10 mouse cellular contexts compared by ENCODE assay signal in the genomic region with DNA sequence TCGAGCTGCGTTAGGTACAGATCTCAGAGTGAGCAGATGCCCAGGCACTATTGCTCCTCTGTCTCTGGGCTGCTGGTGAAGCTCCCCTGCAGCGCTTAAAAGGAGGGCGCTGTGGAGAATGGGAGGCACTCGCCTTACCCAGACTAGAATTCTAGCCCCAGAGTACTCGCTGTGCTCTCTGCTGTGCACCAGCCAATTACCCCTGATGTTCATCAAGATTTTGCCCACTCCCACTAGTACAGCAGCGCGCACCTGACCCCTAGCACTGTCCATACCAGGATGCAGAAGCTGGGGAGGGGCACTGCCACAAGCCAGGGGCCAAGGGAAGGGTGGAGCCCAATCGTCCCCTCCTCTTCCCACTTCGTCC. TPM values are rescaled to one million over a fixed set of nuclear protein-coding genes. Genes with fewer than 3 reads are reported as not detected.
DNase-seq lines count a peak whose midpoint lies in the region; ATAC-seq and TF ChIP-seq lines count a peak whose summit lies in the region.
"Had no signal": no experiment of that assay in that cellular context is flagged by ENCODE, and none has a peak within 500 bp of the region (broad histone marks: within the 10 kb centered on the region; RNA-seq: fewer than 3 reads in every experiment).

No protein-coding gene starts in this region.

- WGBS in heart, postnatal 0 days = 12% methylated on average over 9 of the region's 10 CpGs
- WGBS in embryonic facial prominence, embryonic 10.5 days = 4% methylated on average over 10 of the region's 10 CpGs
- WGBS in hindbrain, embryonic 10.5 days = 4% methylated on average over 10 of the region's 10 CpGs
- WGBS in midbrain, embryonic 12.5 days = 3% methylated on average over 8 of the region's 10 CpGs

- TF ChIP-seq EP300 in heart, postnatal 0 days (IDR thresholded peaks at IDR 0.05; ENCODE audit: low read depth) = no peak

- no peak for ATAC-seq in heart, postnatal 0 days (ENCODE audit: insufficient read depth, low read depth)
- peak; percentile 54; the same call in 1 of the 2 replicates for ATAC-seq in midbrain, embryonic 12.5 days (ENCODE audit: low FRiP score, low read depth)

- 0 out of 2 replicates have a peak, but pooled peaks cover 2% of the 10 kb centered on the region for H3K27me3 ChIP-seq in heart, postnatal 0 days (ENCODE audit: control insufficient read depth, insufficient read depth, low read length)
- peaks cover 35% of the 10 kb centered on the region for H3K27me3 ChIP-seq in embryonic facial prominence, embryonic 10.5 days (replicated peaks; ENCODE audit: low read depth, poor library complexity, severe bottlenecking)
- H3K27me3 ChIP-seq in hindbrain, embryonic 10.5 days (ENCODE audit: insufficient read depth, poor library complexity, severe bottlenecking) = peaks cover 31% of the 10 kb centered on the region
- peaks cover 33% of the 10 kb centered on the region for H3K27me3 ChIP-seq in midbrain, embryonic 12.5 days

- H3K27ac ChIP-seq in heart, postnatal 0 days (ENCODE audit: low read depth) = no peak overlapping the region
- no peak overlapping the region for H3K27ac ChIP-seq in embryonic facial prominence, embryonic 10.5 days (replicated peaks)
- H3K27ac ChIP-seq in hindbrain, embryonic 10.5 days = no peak overlapping the region
- H3K27ac ChIP-seq in midbrain, embryonic 12.5 days (replicated peaks) = no peak overlapping the region

- H3K4me2 ChIP-seq in heart, postnatal 0 days (ENCODE audit: low read depth, low read length) = peak overlapping the region; percentile 45
- H3K4me2 ChIP-seq in midbrain, embryonic 12.5 days (replicated peaks) = peak overlapping the region; percentile 48

- H3K4me3 ChIP-seq in heart, postnatal 0 days (ENCODE audit: low read depth, low read length) = 0 out of 2 replicates have a peak overlapping the region, but pooled peaks have one; percentile 9
- H3K4me3 ChIP-seq in embryonic facial prominence, embryonic 10.5 days = peak overlapping the region; percentile 23; the same call in 1 of the 2 replicates
- H3K4me3 ChIP-seq in hindbrain, embryonic 10.5 days = peak overlapping the region; percentile 18; the same call in 1 of the 2 replicates
- H3K4me3 ChIP-seq in midbrain, embryonic 12.5 days = peak overlapping the region; percentile 18

- H3K9ac ChIP-seq in heart, postnatal 0 days (replicated peaks; ENCODE audit: low read depth, low read length) = no peak overlapping the region
- peak overlapping the region; percentile 31; the same call in 1 of the 2 replicates for H3K9ac ChIP-seq in midbrain, embryonic 12.5 days (replicated peaks)

- H3K4me1 ChIP-seq in heart, postnatal 0 days (ENCODE audit: control insufficient read depth, insufficient read depth) = peaks cover 15% of the 10 kb centered on the region; the same call in 1 of the 2 replicates
- peaks cover 6% of the 10 kb centered on the region for H3K4me1 ChIP-seq in embryonic facial prominence, embryonic 10.5 days
- peaks cover 7% of the 10 kb centered on the region; the same call in 1 of the 2 replicates for H3K4me1 ChIP-seq in hindbrain, embryonic 10.5 days (replicated peaks)
- H3K4me1 ChIP-seq in midbrain, embryonic 12.5 days = no peaks in the 10 kb centered on the region

- no peak for DNase-seq in heart, postnatal 0 days (ENCODE audit: low spot score)
- no peak for DNase-seq in heart, adult 9 months (ENCODE audit: low spot score in 2 of 2)
- no peak for DNase-seq in embryonic facial prominence, embryonic 10.5 days (ENCODE audit: low spot score)
- no peak for DNase-seq in hindbrain, embryonic 10.5 days (ENCODE audit: low spot score)
- DNase-seq in thymus, postnatal 14 days = no peak
- no peak for DNase-seq in adrenal gland, postnatal 25 days
- DNase-seq in cerebellum, postnatal 10 days = no peak

- H3K9me3 ChIP-seq in heart, postnatal 0 days (replicated peaks; ENCODE audit: control insufficient read depth, low read length) = no peaks in the 10 kb centered on the region
- no peaks in the 10 kb centered on the region for H3K9me3 ChIP-seq in embryonic facial prominence, embryonic 10.5 days
- no peaks in the 10 kb centered on the region for H3K9me3 ChIP-seq in hindbrain, embryonic 10.5 days
- no peaks in the 10 kb centered on the region for H3K9me3 ChIP-seq in midbrain, embryonic 12.5 days

- no peaks in the 10 kb centered on the region for H3K36me3 ChIP-seq in heart, postnatal 0 days (replicated peaks; ENCODE audit: control insufficient read depth, insufficient read depth, low read length)
- H3K36me3 ChIP-seq in embryonic facial prominence, embryonic 10.5 days (replicated peaks) = no peaks in the 10 kb centered on the region
- H3K36me3 ChIP-seq in hindbrain, embryonic 10.5 days = no peaks in the 10 kb centered on the region
- H3K36me3 ChIP-seq in midbrain, embryonic 12.5 days = no peaks in the 10 kb centered on the region

- no peak for TF ChIP-seq CTCF in heart, postnatal 0 days (IDR thresholded peaks at IDR 0.05; ENCODE audit: low read depth)

RNA-seq across cellular contexts. Expression of a gene that starts 10.3 kb away (rescaled TPM):
- total RNA-seq in heart, postnatal 0 days (2014; rRNA removed; ENCODE audit: low replicate concordance) = 48.3 and 53.6 TPM in 2 replicates
- 45.5 and 49.6 TPM in 2 replicates for polyA plus RNA-seq in heart, postnatal 0 days (2015; fragmentation: Nextera tagmentation; extraction: Ambion mirVana)
- polyA plus RNA-seq in embryonic facial prominence, embryonic 10.5 days (2016; fragmentation: Nextera tagmentation; extraction: Ambion mirVana) = 67.4 and 68.0 TPM in 2 replicates
- 61.4 and 62.4 TPM in 2 replicates for polyA plus RNA-seq in hindbrain, embryonic 10.5 days (2016; fragmentation: Nextera tagmentation; extraction: Ambion mirVana)
- polyA plus RNA-seq in midbrain, embryonic 12.5 days (2016; fragmentation: Nextera tagmentation; extraction: Ambion mirVana) = 50.6 and 50.9 TPM in 2 replicates
- total RNA-seq in adrenal gland, postnatal 25 days (2021) = 50.3 and 56.9 TPM in 2 replicates

RNA-seq across cellular contexts. Expression of a gene that starts 24.4 kb away (rescaled TPM):
- 29.4 and 31.4 TPM in 2 replicates for total RNA-seq in heart, postnatal 0 days (2014; rRNA removed; ENCODE audit: low replicate concordance)
- polyA plus RNA-seq in heart, postnatal 0 days (2015; fragmentation: Nextera tagmentation; extraction: Ambion mirVana) = 6.4 and 9.0 TPM in 2 replicates
- 3.2 and 3.4 TPM in 2 replicates for polyA plus RNA-seq in embryonic facial prominence, embryonic 10.5 days (2016; fragmentation: Nextera tagmentation; extraction: Ambion mirVana)
- polyA plus RNA-seq in hindbrain, embryonic 10.5 days (2016; fragmentation: Nextera tagmentation; extraction: Ambion mirVana) = 7.8 and 20.1 TPM in 2 replicates
- 41.5 and 44.3 TPM in 2 replicates for polyA plus RNA-seq in midbrain, embryonic 12.5 days (2016; fragmentation: Nextera tagmentation; extraction: Ambion mirVana)
- 3.9 and 4.7 TPM in 2 replicates for total RNA-seq in adrenal gland, postnatal 25 days (2021)

RNA-seq across cellular contexts. Expression of a gene that starts 49.3 kb away (rescaled TPM):
- not detected in 2 replicates for total RNA-seq in heart, postnatal 0 days (2014; rRNA removed; ENCODE audit: low replicate concordance)
- polyA plus RNA-seq in heart, postnatal 0 days (2015; fragmentation: Nextera tagmentation; extraction: Ambion mirVana) = not detected in 2 replicates
- polyA plus RNA-seq in embryonic facial prominence, embryonic 10.5 days (2016; fragmentation: Nextera tagmentation; extraction: Ambion mirVana) = not detected in 2 replicates
- polyA plus RNA-seq in hindbrain, embryonic 10.5 days (2016; fragmentation: Nextera tagmentation; extraction: Ambion mirVana) = not detected in 2 replicates
- polyA plus RNA-seq in midbrain, embryonic 12.5 days (2016; fragmentation: Nextera tagmentation; extraction: Ambion mirVana) = not detected in 2 replicates
- total RNA-seq in adrenal gland, postnatal 25 days (2021) = not detected in 2 replicates
- total RNA-seq: layer of hippocampus, postnatal 10 days; MEL had no signal
